Mouse (Mus musculus): ENCODE results near the gene Dnah17. TPM values are rescaled to one million over a fixed set of nuclear protein-coding genes. Genes with fewer than 3 reads are reported as not detected.

Dnah17 gene
- polyA plus RNA-seq, 2 experiments from 2014 or later: 0.55 to 0.67 TPM

DNA sequence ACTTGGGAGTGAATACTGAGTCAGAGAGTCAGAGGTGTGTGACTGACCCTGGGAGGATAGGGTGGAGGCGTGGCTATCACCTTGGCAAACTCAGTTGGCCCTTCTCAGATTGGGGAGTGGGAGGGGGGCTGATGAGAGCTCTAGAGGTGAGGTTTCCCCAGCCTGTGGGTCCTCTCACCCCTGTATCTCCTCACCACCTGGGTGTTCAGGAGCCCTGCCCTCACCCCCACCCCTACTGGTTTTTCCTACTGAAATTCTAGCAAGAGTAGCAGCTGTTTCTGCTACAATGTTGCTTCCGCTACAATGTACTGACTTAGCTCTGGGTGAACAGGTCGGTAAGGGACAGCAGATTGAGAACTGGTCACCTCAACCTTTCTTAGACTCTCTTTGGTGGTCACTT, 46.2 kb downstream of the Dnah17 start:
- no peak for ATAC-seq

DNA sequence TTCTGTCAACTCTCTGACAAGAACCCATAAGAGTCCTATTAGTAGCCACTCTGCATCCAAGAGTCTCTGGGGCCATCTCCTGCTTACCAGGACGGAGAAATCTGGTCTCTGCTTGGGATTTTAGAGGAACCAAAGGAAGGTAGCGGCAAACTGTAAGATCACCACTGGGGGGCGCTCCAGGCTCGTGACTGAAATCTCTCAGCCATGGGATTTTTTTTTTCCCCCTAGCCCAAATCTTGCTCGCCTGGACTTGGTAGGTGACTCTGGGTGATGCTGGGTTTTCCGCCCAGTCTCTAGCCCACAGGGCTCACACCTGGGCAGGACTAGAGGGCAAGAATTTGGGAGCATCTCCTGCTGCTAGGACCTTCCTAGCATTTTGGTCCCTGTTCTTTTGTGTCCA, 46.6 kb downstream of the Dnah17 start:
- no peak for ATAC-seq

DNA sequence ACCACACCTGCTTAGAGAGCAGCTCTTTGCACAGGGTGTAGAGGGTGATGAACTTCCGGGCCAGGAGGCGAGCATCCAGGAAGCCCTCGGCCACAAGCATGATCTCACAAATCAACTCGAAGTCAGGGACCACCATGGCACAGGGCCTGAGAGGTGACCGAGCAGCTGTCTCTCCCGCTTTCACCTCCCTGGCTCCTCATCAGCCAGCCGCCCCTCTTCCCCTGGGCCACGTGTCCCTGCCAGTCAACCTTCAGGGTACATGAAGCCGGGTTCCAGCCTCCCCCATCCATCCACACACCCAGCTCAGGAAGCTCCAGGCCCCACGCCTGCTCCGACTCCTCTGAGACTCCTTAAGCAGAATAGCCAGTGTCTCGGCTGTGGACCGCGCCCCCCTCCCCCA, 48.1 kb downstream of the Dnah17 start:
- ATAC-seq: no peak

DNA sequence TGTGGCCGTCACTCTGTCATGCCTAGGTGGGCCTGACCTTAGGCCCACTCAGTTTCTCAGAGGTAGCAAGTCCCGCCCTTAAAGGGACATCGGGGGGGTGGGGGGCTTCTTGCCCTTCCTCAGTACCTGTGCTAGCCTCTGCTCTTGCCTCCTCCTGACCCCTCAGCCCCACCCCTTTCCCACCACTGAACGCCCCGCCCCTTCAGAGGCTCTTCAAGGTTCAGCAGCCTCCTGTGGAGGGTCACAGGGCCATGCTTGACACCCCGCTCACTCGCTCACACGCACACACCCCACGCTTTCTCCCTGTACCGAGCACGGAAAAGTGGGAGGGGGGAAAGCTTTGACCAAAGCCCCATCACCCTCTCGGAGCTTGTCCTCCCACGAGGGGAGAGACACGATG, 50.7 kb downstream of the Dnah17 start:
- no peak for ATAC-seq

DNA sequence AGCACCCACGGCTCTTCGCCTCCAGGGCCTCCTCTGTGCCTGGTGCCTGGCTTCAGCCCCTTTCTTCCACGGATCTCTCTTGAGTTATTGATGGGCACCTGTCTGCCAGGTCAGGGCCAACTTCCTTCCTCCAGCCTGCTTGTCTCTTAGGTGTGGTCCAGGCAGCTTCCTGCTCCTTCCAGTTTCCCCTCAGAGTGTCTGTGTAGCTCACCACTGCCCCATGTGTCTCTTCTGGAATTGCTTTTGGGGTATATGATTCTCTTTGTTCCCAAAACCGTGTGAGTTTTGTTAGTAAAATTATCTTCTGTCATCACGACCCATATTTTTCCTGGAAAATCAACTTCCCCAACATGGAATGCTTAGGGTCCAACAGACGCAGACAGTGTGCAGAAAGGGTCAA, 53.5 kb downstream of the Dnah17 start:
- no peak for ATAC-seq

DNA sequence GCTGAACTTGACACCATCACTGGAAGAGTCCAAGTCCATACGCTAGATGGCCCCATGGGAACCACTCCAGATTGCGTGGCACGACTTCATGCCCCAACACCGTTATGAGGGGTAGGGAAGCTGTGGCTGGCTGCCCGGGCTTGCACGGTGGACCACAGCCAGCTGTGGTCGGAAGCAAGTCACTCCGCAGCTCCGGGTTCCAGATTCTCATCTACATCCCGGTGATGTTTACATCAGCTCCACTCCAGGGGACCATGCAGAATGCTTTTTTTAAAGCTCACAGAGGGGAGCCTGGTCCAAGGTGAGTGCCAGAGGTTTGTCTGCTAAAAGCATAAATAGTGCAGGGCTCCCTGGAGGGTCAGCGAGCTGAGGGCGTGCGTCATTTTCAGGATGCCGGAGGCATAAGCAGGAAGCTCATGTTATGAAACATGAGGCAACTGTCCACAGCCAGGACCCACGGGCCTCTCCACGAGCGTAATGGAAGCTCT, 55.4 kb downstream of the Dnah17 start:
- no peak for ATAC-seq

DNA sequence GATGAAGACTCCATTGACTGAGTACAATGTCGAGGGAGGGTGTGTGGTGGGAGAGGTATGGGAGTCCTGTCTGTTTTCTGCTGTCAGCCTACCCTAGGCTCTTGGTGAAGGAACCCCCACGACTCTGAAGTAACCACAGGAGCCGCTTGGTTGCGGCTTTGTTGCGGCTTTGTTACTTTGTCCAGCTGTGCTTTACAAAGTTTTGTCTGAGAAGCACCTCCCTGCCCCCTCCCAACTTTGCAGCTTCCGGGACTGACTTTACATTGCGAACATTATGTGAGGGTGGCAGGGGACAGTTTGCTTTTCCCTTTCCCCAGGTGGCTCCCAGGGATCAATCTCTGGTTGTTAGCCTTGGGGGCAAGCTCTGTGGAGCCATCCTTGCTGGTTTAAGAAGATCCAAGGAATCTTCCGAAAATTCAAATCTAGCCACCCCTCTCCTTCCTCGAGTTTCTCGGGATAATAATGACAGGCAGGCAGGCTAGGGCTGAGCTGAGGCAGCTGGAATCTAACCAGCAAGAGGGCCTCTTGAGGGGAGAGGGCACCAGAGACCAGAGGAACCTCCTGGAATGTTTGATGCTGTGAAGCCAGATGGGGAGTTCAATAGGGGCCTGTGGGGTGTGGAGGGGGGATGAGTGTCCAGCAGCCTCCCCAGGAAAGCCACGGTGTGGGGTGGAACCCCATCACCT, 59.1 kb downstream of the Dnah17 start:
- no peak for ATAC-seq

DNA sequence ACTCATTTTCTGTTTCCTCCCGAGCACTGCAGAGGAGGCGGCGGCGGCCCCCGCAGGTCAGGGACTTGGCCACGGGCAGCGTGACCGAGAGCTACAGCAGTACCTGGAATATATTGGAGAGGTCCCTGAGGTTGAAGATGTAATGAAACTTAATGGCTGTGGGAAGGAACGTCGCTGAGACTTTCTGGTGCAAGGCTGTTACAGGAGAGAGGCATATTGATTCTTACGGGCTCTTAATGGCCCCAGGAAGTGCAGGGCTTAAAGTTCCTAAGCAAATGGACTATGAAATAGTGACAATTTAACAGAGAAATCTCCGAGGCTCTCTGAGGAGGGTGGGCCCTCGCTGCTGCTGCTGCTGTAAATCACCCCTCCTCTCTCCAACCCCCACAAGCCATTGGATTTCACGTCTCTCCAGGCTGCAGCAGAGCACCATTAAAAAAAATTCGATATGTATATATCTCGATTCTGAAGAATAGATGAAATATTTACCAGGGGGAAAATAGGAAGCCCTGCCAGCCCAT, 61.6 kb downstream of the Dnah17 start:
- no peak for ATAC-seq

DNA sequence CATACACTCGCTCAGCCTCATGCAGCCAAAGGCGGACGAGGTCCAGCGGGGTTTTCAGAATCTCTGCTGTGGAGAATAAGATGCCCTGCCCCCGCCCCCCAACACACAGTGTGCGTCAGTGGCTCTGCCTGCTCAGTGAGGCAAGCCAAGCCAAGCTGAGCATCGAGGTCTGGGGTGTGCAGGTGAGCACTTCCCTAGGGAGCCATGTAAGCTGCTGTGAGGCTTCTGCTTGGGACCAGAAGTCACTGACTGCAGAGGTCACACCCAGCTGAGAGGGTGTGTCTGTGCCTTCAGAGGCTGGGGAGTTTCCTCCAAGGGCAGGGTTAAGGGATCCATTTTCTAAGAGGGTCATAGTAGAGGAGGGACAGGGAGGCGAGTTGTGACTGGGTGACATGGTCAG, 62.8 kb downstream of the Dnah17 start:
- no peak for ATAC-seq

DNA sequence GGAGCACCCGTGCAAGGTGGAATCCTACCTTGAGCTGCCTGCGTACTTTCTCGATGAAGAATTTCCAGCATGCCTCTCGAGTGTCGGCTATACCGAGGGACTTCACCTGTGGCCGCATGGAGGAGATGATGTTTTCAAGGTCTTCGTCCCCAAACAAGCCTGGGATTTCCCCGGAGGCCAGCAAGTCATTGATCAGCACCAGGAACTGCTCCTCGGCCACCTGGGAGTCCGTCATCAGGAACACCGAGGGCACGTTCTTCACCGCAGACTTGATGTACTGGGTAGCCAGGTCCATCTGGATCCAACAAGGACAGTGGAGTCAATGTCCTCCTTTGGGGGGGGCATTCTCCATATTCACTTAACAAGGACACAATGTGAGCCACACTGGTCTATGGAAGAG, 70.4 kb downstream of the Dnah17 start:
- no peak for ATAC-seq

DNA sequence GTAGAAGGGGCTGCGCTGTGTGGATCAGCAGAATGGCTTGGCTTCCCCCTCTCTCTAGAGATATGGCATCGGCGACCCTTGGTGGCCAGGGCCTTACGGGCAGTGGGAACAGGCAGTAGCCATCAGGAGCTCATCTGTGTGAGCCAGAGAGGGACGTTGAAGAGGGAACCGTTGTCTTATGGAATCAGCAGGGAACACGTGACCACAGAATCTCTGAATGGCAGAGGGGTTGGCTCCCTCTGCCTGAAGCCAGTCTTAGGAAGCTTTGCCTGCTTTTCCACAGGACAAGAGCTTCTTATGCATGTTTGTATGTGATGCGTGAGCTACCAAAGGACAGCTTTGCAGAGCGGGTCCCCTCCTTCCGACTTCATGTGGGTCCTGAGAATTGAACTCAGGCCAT, 71.6 kb downstream of the Dnah17 start:
- no peak for ATAC-seq

DNA sequence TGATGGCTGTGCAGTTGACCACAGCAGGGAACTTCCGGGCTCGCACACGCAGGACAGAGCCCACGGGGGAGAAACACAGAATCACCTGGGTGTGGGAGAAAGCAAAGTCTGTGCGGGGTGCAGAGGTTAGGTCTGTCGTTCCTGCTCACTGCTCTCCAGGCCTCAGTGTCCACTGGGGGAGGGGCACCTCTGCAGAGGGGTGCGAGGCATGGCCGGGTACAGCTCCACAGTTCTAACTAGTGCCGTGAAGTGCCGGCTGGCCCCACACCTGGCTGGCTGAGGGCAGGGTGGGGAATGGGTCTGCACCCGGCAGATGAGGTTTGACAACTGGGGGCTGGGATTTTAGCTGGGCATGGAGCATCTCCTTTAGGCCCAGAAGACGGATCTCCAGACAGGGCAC, 72.1 kb downstream of the Dnah17 start:
- ATAC-seq: no peak

DNA sequence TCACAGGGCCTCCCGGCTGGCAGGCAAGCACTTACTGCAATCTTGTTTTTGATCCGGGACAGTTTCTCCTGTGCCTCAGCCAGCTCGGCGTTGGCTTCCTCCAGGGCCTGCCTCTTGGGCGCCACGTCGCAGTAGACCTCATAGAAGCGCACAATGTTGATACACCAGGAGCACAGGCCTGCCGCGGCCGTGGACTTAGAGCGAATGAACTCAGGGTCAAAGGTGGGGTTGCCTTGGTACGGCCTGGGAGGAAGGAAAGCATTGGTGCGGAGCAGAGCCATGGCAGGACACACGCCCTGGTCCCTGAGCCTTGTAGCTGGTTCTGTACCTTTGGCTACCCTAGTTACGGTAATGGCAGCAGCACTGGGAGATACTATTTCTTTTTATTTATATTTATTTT, 80.3 kb downstream of the Dnah17 start:
- ATAC-seq: no peak

DNA sequence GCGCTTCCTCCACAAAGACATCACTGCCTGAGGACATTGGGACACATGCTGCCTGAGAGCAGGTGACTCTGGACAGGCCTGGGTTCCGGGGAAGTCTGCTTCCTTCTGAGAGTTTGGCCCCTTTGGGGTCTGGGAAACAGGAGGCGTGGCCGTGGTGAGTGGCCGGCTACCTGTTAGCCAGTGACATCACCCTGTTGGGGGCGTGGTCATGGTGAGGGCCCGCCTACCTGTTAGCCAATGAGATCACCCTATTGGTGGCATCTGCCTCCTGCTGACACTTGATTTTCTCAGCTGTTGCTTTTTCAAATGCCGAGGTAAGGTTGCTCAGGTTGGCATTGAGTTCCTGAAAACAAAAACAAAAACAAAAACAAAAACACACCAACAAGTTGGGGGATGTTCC, 80.8 kb downstream of the Dnah17 start:
- no peak for ATAC-seq

DNA sequence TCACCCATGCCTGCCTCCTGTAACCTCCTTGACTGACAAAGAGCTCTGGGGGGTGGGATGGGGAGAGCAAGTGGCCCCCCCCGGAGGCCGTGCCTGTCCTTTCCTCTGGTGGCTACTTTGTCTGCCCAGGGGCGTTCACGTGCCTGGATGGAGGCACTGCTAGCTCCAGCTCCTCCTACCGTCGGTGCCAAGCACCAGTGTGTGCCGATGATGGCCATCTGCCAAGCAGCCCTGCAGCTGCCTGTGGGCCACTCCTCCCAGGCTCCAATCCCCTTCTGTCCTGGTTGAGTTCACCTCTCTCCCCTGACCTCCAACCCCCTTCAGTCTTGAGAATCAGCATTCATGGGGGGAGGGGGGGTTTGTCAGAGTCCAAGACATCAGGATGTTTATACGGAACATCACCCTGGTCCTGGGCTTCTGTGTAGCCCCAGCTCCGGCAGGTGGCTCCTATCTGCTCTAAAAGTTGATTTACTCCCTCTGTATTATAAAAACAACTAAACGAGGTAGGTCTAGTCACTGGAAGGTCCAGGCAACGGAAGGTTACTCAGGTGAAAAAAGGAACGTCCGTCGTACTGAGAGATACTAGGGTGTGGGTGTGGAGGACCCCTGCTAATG, 87.0 kb downstream of the Dnah17 start:
- no peak for ATAC-seq

DNA sequence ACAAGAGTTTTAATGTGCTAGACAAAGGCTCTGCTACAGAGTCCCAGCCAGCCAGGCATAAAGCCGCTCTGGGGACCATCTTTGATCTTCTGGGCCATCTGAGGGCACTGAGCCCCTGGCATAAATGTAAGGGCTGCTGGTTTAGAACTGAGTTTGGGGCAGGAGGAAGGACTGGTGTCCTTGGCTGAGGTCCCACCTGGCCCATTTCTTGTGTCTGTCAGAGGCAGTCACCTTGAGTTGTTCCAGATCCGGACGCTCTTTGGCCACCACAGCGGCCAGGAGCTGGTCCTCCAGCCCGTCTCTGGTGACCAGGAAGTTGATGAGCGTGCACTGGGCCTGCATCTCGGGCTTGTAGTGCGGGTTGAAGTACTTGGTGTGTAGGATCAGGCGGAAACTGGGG, 87.6 kb downstream of the Dnah17 start:
- no peak for ATAC-seq

DNA sequence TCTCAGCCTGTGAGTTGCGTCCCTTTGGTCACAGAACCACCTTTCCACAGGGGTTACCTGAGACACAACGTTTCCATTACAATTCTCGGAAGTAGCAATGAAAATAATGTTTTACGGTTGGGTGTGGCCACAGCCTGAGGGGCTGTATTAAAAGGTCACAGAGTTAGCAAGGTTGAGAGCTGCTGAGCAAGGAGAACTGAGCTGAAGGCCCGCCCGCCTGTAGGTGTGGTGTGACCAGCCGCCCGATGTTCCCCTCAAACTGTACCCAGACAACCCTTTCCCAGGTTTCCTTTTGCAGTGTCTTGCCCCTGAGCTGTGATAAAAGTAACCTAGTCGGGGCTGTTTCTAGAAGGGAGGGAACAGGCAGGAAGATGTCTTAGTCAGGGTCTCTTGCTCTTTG, 95.4 kb downstream of the Dnah17 start:
- no peak for ATAC-seq

DNA sequence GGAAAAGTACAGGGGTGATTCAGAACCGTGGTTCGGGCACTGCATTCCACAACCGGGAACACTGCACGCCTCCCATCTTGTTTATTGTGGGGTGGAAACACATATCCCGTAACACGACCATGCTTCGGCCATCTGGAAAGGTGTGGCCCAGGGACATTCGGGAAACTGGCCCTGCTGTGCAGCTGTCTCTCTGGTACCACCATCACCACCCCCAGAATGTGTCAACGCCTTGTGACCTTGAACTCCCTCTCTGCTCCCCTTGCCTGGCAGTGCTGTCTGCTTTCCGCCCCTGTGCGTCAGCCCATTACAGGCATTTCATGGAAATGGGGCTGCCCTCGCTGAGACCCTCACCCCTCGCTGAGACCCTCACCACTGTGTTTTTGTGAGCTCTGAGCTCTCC, 96.0 kb downstream of the Dnah17 start:
- no peak for ATAC-seq

DNA sequence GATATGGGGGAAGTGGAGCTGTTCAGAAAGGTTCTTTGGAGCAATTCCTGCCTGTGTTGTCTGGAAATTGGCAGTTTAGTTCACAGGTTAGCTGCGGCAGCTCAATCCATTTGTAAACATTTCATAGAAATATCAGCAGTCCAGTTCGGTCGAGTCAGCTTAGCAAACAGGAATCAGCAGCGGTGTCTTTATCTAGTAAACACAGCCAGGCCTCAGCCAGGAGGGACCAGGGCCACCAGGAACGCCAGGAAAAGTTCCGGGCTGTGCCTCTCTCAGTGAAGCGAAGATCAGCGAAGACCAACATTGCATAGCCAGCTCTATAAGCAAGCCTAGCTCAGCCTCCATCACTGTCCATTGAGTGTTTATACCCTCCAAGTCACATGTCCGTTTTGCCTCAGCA, 99.3 kb downstream of the Dnah17 start:
- ATAC-seq: no peak

DNA sequence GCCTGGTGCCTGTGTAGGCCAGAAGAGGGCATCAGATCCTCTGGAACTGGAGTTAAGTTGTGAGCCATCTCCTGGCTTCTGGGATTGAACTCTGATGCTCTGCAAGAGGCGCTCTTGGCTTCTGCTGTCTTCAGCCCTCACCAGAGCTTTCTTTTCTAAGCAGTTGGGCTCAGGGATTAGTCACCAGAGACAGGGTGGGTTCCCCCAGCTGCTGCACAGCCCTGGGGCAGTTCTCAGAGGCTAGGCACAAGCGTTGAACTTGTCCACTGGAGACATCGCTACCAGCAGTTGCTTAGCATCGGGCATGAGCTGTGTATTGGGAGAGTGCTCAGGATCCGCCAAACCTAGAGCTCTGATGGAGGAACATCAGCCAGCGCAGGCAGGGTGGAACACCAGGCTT, 101.3 kb downstream of the Dnah17 start:
- ATAC-seq: no peak

DNA sequence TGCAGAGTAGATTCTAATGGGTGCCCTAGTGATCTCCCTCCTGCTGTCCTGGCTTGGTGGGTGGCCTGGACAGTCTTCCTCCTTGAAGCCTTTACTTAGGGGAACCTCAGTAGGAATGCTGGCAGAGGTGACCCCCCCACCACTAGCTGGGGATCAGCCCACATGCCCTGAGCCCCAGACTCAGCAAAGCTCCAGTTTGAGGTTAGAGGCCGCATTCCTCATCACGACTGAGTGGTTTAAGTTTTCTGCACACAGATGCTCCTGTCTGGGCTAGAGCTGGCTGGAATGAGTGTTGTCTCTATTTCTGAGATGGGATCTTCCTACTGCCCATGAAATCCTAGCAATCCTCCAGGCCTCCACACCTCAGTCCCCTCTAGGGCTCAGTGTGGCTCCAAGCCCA, 106.3 kb downstream of the Dnah17 start:
- ATAC-seq: no peak

DNA sequence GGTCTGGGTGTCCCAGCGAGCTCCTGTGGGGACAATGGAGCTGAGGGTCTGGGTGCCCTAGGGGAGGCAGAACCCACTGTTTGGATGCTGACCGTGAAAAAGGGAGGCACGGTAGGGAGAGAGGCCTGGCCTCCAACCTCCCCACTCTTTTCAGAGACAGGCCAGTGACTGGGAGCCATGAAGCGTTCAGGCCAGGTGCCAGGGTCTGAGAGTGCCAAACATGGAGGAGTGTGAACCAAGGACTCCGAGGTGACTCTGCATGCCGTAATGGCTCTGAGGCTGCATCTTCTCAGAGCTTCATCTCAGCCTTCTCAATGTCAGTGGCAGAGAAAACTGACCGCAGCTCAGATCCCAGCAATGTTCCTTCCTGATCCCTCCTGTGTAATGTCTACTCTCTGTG, 107.0 kb downstream of the Dnah17 start:
- no peak for ATAC-seq

DNA sequence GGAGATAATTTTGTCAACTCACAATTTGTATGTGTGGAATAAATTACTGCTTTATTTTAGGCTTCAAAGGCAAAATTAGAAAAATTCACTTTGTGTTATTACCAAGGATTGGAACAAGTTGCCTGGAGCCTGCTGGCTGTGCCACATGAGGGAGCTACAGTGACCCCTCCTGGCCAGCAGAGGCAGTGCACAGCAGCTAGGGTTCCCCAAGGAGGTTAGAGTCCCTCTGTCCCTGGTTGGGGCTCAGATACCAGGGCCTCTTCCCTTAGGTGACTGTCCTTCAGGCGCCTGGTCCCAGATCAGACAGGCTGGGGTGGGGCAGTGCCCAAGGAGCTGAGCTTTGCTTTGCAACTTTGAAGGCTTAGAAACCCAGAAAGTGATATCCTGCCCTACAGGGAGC, 108.6 kb downstream of the Dnah17 start:
- ATAC-seq: peak; percentile 77

DNA sequence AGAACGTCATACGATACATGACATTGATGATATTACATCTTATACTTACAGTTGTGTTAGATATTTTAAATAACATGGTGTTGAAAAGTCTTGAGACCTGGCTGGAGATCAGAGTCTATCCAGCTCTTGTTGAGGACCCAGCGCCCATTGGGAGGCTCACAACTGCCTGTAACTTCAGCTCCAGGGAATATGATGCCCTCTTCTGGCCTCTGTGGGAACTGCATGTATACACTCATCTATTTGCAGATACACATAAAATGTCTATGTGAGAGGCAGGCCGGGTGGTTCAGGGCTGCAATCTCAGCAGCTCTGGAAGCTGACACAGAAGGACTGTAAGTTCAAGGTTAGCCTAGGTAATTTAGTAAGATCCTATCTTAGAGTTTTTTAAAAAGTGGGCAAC, 112.1 kb downstream of the Dnah17 start:
- ATAC-seq: no peak

All from CD4-positive, CD25-positive, alpha-beta regulatory T cell, adult 4 months (primary cell).